Mouse (Mus musculus) liver, embryonic 15.5 days (tissue): ENCODE results near the gene Diras2. TPM values are rescaled to one million over a fixed set of nuclear protein-coding genes. Genes with fewer than 3 reads are reported as not detected.

ENCODE experiments used
- ATAC-seq: fragments of 200-750 bp; cut with Nextera tagmentation; 2 replicates; pipeline ENCODE4 v1.8.0; 2017; ENCODE audit warnings: moderate number of reproducible peaks, mild to moderate bottlenecking, moderate library complexity; ENCODE audit not compliant: insufficient read depth
- H3K27ac ChIP-seq: fragments of 300-500 bp; sonication (generic); replicated peaks from 2 replicates; pipeline ENCODE4 v1.5.1; 2015; ENCODE audit warnings: mild to moderate bottlenecking, inconsistent platforms
- H3K27me3 ChIP-seq: fragments of 300-500 bp; sonication (generic); 2 replicates; pipeline ENCODE4 v1.6.1; 2015; ENCODE audit warnings: mild to moderate bottlenecking, inconsistent platforms
- H3K36me3 ChIP-seq: fragments of 300-500 bp; sonication (generic); replicated peaks from 2 replicates; pipeline ENCODE4 v1.6.1; 2015; ENCODE audit warnings: moderate library complexity, mild to moderate bottlenecking, inconsistent platforms
- H3K4me1 ChIP-seq: fragments of 300-500 bp; sonication (generic); replicated peaks from 2 replicates; pipeline ENCODE4 v1.6.1; 2015; ENCODE audit warnings: inconsistent platforms
- H3K4me2 ChIP-seq: fragments of 300-500 bp; sonication (generic); 2 replicates; pipeline ENCODE4 v1.6.1; 2015; ENCODE audit warnings: moderate library complexity, mild to moderate bottlenecking, inconsistent platforms
- H3K4me3 ChIP-seq: fragments of 300-500 bp; sonication (generic); replicated peaks from 2 replicates; pipeline ENCODE4 v1.5.1; 2015; ENCODE audit warnings: mild to moderate bottlenecking, inconsistent platforms
- H3K9ac ChIP-seq: fragments of 300-500 bp; sonication (generic); 2 replicates; pipeline ENCODE4 v1.6.1; 2015; ENCODE audit warnings: moderate library complexity, mild to moderate bottlenecking, inconsistent platforms
- H3K9me3 ChIP-seq: fragments of 300-500 bp; sonication (generic); replicated peaks from 2 replicates; pipeline ENCODE4 v1.6.1; 2016; ENCODE audit warnings: inconsistent platforms
- WGBS: fragments of 180-500 bp; shearing (Covaris S2); methylation state at CpG from one replicate; pipeline ENCODE4 v1.1.7; 2015; ENCODE audit warnings: mixed read lengths; ENCODE audit not compliant: insufficient replicate concordance; 5-methylcytosine and 5-hydroxymethylcytosine counted together
- polyA plus RNA-seq: library from polyadenylated mRNA; unstranded; fragments of >200 nt; fragmentation: Nextera tagmentation; extraction: Ambion mirVana; gene quantifications from 2 replicates; pipeline ENCODE4 v1.2.1, GENCODE M21; 2015

Gene Diras2
- polyA plus RNA-seq, 1 experiment from 2014 or later, result 0.05 TPM

- H3K4me3 ChIP-seq, result peak overlapping the region; percentile 34
- ATAC-seq, result no peak; the same call in 1 of the 2 replicates
These were observed 802 bp downstream of the Diras2 start for GRCm38 (mm10) chr13:52530008-52530945.

GRCm38 (mm10) chr13:52529188-52529972 lies 1.7 kb downstream of the Diras2 start:
- H3K27me3 ChIP-seq, result peaks cover 22% of the 10 kb centered on the region
- H3K4me3 ChIP-seq, result no peak overlapping the region
- no peak overlapping the region for H3K4me2 ChIP-seq
- H3K27ac ChIP-seq, result no peak overlapping the region
- H3K9me3 ChIP-seq, result no peaks in the 10 kb centered on the region
- peaks cover 5% of the 10 kb centered on the region for H3K4me1 ChIP-seq
- ATAC-seq, result no peak
- H3K36me3 ChIP-seq, result no peaks in the 10 kb centered on the region
- no peak overlapping the region for H3K9ac ChIP-seq
- 47% methylated on average over 13 of the region's 13 CpGs for WGBS

More at GRCm38 (mm10) chr13:52530008-52530945, 802 bp downstream of the Diras2 start:
- peak overlapping the region; percentile 60 for H3K4me2 ChIP-seq
- H3K36me3 ChIP-seq, result no peaks in the 10 kb centered on the region
- H3K9me3 ChIP-seq, result no peaks in the 10 kb centered on the region
- H3K4me1 ChIP-seq, result peaks cover 5% of the 10 kb centered on the region
- no peak overlapping the region for H3K9ac ChIP-seq
- H3K27ac ChIP-seq, result no peak overlapping the region
- H3K27me3 ChIP-seq, result peaks cover 22% of the 10 kb centered on the region
- whole genome bisulfite sequencing, result 3% methylated on average over 50 of the region's 50 CpGs

DNA sequence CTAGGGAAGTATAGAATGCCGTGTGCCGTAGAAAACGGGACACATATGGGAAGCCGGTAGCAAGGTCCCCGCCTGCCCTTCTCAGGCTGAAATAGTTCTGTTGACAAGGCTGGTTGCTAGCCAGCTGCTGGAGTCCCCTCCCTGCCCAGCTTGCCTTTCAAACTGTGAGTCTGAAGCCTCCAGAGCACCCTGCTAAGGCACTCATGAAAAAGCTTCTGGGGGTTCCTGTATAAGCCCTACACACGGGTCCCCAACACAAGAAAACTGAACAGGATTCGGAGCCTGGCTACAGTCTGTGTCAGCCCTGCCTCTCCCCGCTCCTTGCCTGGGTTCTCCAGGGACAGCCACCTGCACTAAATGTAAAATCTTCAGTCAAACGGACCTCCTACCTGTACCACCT lies 2.3 kb downstream of the Diras2 start:
- H3K4me1 ChIP-seq, result peaks cover 5% of the 10 kb centered on the region
- no peak overlapping the region for H3K4me2 ChIP-seq
- H3K36me3 ChIP-seq, result no peaks in the 10 kb centered on the region
- no peak overlapping the region for H3K27ac ChIP-seq
- 57% methylated on average over 9 of the region's 9 CpGs for WGBS
- no peak for ATAC-seq
- no peak overlapping the region for H3K4me3 ChIP-seq
- H3K9me3 ChIP-seq, result no peaks in the 10 kb centered on the region
- no peak overlapping the region for H3K9ac ChIP-seq
- H3K27me3 ChIP-seq, result peaks cover 22% of the 10 kb centered on the region

- WGBS, result 55% methylated on average over 8 of the region's 8 CpGs
- Histone ChIP-seq H3K4me2 (no peak overlapping the region), H3K9ac (no peak overlapping the region), H3K36me3 (no peaks in the 10 kb centered on the region), H3K27ac (no peak overlapping the region), H3K4me1 (peaks cover 5% of the 10 kb centered on the region), H3K27me3 (peaks cover 22% of the 10 kb centered on the region), H3K9me3 (no peaks in the 10 kb centered on the region), H3K4me3 (no peak overlapping the region)
- no peak for ATAC-seq
These were observed 2.8 kb downstream of the Diras2 start for GRCm38 (mm10) chr13:52528281-52528680.

- Histone ChIP-seq H3K27me3 (peaks cover 22% of the 10 kb centered on the region), H3K4me2 (no peak overlapping the region), H3K9me3 (no peaks in the 10 kb centered on the region), H3K4me3 (no peak overlapping the region), H3K9ac (no peak overlapping the region), H3K36me3 (no peaks in the 10 kb centered on the region), H3K27ac (no peak overlapping the region), H3K4me1 (peaks cover 5% of the 10 kb centered on the region)
- ATAC-seq, result no peak
- WGBS, result 62% methylated on average over 6 of the region's 6 CpGs
These were observed 4.6 kb downstream of the Diras2 start for GRCm38 (mm10) chr13:52526249-52527035.

GRCm38 (mm10) chr13:52524313-52524712 lies 6.8 kb downstream of the Diras2 start:
- ATAC-seq, result no peak
- WGBS, result 70% methylated on average over 11 of the region's 11 CpGs
- Histone ChIP-seq H3K27ac (no peak overlapping the region), H3K9ac (no peak overlapping the region), H3K36me3 (no peaks in the 10 kb centered on the region), H3K4me3 (no peak overlapping the region), H3K9me3 (no peaks in the 10 kb centered on the region), H3K4me2 (no peak overlapping the region), H3K27me3 (peaks cover 5% of the 10 kb centered on the region; the same call in 1 of the 2 replicates), H3K4me1 (no peaks in the 10 kb centered on the region)

- 55% methylated on average over 6 of the region's 6 CpGs for WGBS
- H3K27me3 ChIP-seq, result no peaks in the 10 kb centered on the region
- no peak overlapping the region for H3K4me3 ChIP-seq
- H3K36me3 ChIP-seq, result no peaks in the 10 kb centered on the region
- H3K27ac ChIP-seq, result no peak overlapping the region
- no peak for ATAC-seq
- no peak overlapping the region for H3K9ac ChIP-seq
- H3K4me1 ChIP-seq, result no peaks in the 10 kb centered on the region
- no peak overlapping the region for H3K4me2 ChIP-seq
- H3K9me3 ChIP-seq, result no peaks in the 10 kb centered on the region
These were observed 9.9 kb downstream of the Diras2 start for GRCm38 (mm10) chr13:52521176-52521575.

DNA sequence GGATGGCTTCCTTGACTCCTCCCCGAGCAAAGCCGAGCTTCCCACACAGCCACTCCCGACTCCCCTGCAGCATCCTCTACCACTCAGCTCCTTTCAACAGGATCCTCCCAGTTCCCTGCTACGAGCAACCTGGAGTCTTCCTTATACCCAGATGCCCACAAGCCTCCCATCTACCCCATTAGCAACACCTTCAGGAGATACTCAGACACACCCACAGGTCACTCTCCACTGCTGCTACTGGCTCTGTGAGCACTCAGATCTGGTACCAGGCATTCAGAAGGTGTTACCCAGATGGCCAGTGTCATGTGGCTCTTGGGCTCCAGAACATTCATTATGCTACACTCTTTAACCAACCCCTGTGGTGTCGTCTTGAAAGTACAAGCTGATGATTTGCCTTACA lies 11.7 kb downstream of the Diras2 start:
- H3K27me3 ChIP-seq, result no peaks in the 10 kb centered on the region
- no peak for ATAC-seq
- H3K27ac ChIP-seq, result no peak overlapping the region
- no peak overlapping the region for H3K4me3 ChIP-seq
- H3K36me3 ChIP-seq, result no peaks in the 10 kb centered on the region
- H3K9me3 ChIP-seq, result no peaks in the 10 kb centered on the region
- WGBS, result 65% methylated on average over 5 of the region's 5 CpGs
- H3K4me1 ChIP-seq, result no peaks in the 10 kb centered on the region
- no peak overlapping the region for H3K4me2 ChIP-seq
- H3K9ac ChIP-seq, result no peak overlapping the region

DNA sequence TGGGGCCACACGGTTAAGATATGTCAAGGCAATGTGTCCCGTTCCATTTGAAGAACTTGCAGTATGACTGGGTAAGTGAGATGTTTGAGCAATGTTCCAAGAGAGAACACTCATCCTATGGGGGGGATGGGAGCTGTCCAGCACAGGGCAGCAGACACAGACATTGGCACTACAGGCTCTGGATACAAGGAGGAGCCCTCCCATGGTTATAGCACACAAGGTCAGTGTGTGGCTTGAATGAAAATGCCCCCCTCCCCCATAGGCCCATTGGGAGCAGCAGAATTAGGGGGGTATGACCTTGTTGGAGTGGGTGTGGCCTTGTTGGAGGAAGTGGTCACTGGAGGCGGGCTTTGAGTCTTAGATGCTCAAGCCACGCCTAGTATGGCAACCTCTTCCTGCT lies 12.7 kb downstream of the Diras2 start:
- Histone ChIP-seq H3K9me3 (no peaks in the 10 kb centered on the region), H3K9ac (no peak overlapping the region), H3K27me3 (no peaks in the 10 kb centered on the region), H3K4me2 (no peak overlapping the region), H3K36me3 (no peaks in the 10 kb centered on the region), H3K27ac (no peak overlapping the region), H3K4me3 (no peak overlapping the region), H3K4me1 (no peaks in the 10 kb centered on the region)
- 62% methylated on average over 4 of the region's 4 CpGs for WGBS
- no peak for ATAC-seq

GRCm38 (mm10) chr13:52517021-52517420 lies 14.1 kb downstream of the Diras2 start:
- H3K9me3 ChIP-seq, result no peaks in the 10 kb centered on the region
- H3K4me1 ChIP-seq, result no peaks in the 10 kb centered on the region
- ATAC-seq, result no peak
- no peaks in the 10 kb centered on the region for H3K36me3 ChIP-seq
- no peak overlapping the region for H3K27ac ChIP-seq
- H3K27me3 ChIP-seq, result no peaks in the 10 kb centered on the region
- no peak overlapping the region for H3K4me2 ChIP-seq
- H3K9ac ChIP-seq, result no peak overlapping the region
- H3K4me3 ChIP-seq, result no peak overlapping the region
- 57% methylated on average over 5 of the region's 5 CpGs for WGBS
